Mouse (Mus musculus) myocyte (in vitro differentiated cells): ENCODE measurements around the gene Mrpl14. TPM values are rescaled to one million over a fixed set of nuclear protein-coding genes. Genes with fewer than 3 reads are reported as not detected.

Source experiments
- H3K27me3 ChIP-seq: one replicate; pipeline ENCODE4 v1.6.1; 2011; ENCODE audit not compliant: control insufficient read depth, insufficient read depth, insufficient read length
- H3K36me3 ChIP-seq: one replicate; pipeline ENCODE4 v1.6.1; 2011; ENCODE audit not compliant: control insufficient read depth, insufficient read depth
- H3K4me2 ChIP-seq: one replicate; pipeline ENCODE4 v1.6.1; 2011; ENCODE audit warnings: low read depth, control low read depth
- H3K4me3 ChIP-seq: one replicate; pipeline ENCODE4 v1.5.1; 2011; ENCODE audit warnings: mild to moderate bottlenecking, control low read depth, moderate library complexity
- H3K79me2 ChIP-seq: one replicate; pipeline ENCODE4 v1.6.1; 2011; ENCODE audit not compliant: control insufficient read depth, insufficient read depth
- H3ac ChIP-seq: one replicate; pipeline ENCODE4 v1.6.1; 2011; ENCODE audit not compliant: control insufficient read depth, insufficient read length
- CEBPB ChIP-seq: IDR thresholded peaks from 2 replicates; pipeline ENCODE4 v1.6.1; 2011; ENCODE audit warnings: mild to moderate bottlenecking, moderate library complexity; ENCODE audit not compliant: poor library complexity, insufficient read depth, severe bottlenecking
- E2F4 ChIP-seq: IDR thresholded peaks from one replicate; pipeline ENCODE4 v1.6.1; 2011; ENCODE audit warnings: mild to moderate bottlenecking, control low read depth, moderate library complexity; ENCODE audit not compliant: insufficient read depth
- MAX ChIP-seq: IDR thresholded peaks from one replicate; pipeline ENCODE4 v1.6.1; 2011; ENCODE audit warnings: low read depth, mild to moderate bottlenecking, control low read depth
- MYOD1 ChIP-seq, 3 experiments: IDR thresholded peaks; one replicate each; pipeline ENCODE4 v1.6.1; 2011; ENCODE audit warnings: control low read depth in 2 of 3, low read depth in 2 of 3, mild to moderate bottlenecking in 2 of 3, moderate library complexity in 1 of 3; ENCODE audit not compliant: insufficient read length in 2 of 3, control insufficient read depth in 1 of 3
- MYOG ChIP-seq, 3 experiments: IDR thresholded peaks; one replicate each; pipeline ENCODE4 v1.6.1; 2011; ENCODE audit warnings: control low read depth in 2 of 3, low read depth in 2 of 3, mild to moderate bottlenecking in 2 of 3; ENCODE audit not compliant: insufficient read length in 2 of 3, control insufficient read depth in 1 of 3, insufficient read depth in 1 of 3
- POLR2A ChIP-seq: IDR thresholded peaks from one replicate; pipeline ENCODE4 v1.6.1; 2011; ENCODE audit warnings: low read depth, mild to moderate bottlenecking, control low read depth, moderate library complexity; ENCODE audit not compliant: insufficient read length
- POLR2AphosphoS2 ChIP-seq: IDR thresholded peaks from one replicate; pipeline ENCODE4 v1.6.1; 2011; ENCODE audit warnings: low read depth, control low read depth; ENCODE audit not compliant: insufficient read length
- REST ChIP-seq: IDR thresholded peaks from one replicate; pipeline ENCODE4 v1.6.1; 2011; ENCODE audit warnings: mild to moderate bottlenecking, control low read depth, moderate library complexity; ENCODE audit not compliant: insufficient read depth, insufficient read length
- SRF ChIP-seq: IDR thresholded peaks from one replicate; pipeline ENCODE4 v1.6.1; 2011; ENCODE audit warnings: low read depth; ENCODE audit not compliant: control insufficient read depth, insufficient read length
- TCF12 ChIP-seq: IDR thresholded peaks from one replicate; pipeline ENCODE4 v1.6.1; 2011; ENCODE audit warnings: mild to moderate bottlenecking, control low read depth; ENCODE audit not compliant: poor library complexity, insufficient read depth, severe bottlenecking
- TCF3 ChIP-seq: IDR thresholded peaks from one replicate; pipeline ENCODE4 v1.6.1; 2011; ENCODE audit warnings: low read depth, control low read depth; ENCODE audit not compliant: insufficient read length
- USF1 ChIP-seq: IDR thresholded peaks from one replicate; pipeline ENCODE4 v1.6.1; 2011; ENCODE audit warnings: low read depth, mild to moderate bottlenecking, control low read depth, moderate library complexity
- polyA plus RNA-seq: library from polyadenylated mRNA; unstranded; fragments of >200 nt; fragmentation: generic; extraction: Trizol; gene quantifications from one replicate; pipeline ENCODE4 v1.2.1, GENCODE M21; 2012; ENCODE audit warnings: missing spikeins

The Mrpl14 gene
- polyA plus RNA-seq, 1 experiment: 276 TPM

DNA sequence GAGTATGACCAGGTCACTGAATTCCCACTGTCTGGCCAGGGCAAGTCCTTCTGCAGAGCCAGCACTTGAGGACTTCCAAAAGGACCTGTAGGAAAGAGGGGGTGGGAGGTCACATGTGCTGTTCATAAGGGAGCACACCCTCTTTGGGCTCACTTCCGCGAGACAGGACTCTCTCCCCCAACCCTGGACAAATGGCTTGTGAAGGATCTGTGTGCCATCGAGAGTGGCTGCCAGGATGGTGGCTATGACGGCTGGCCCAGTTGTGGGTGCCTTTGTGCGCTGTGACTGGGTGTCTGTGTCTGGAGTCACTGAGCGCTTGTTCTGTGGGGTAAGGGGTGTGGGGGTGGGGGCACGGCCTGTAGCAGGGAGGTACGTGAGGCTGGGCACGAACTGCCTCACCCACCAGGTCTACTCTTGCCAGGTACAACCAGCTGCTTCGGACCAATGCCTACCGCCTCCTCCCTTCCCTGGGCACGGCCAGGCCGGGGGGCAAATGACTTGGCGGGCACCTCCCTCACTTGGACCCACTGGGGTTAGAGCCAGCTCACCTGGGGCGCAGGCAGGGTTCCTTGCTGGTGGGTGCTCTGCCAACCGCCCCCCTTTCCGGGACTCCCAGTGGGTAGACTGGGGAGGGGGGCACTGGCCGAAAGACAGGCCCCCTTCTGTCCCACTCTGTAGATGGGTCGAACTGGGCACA, 47.1 kb downstream of the Mrpl14 start:
- peak overlapping the region; percentile 99 for H3K4me2 ChIP-seq
- no peak overlapping the region for H3K4me3 ChIP-seq
- H3K79me2 ChIP-seq: no peaks in the 10 kb centered on the region
- no peak for TF ChIP-seq CEBPB
- TF ChIP-seq MYOG (IDR thresholded peaks at IDR 0.05; ENCODE audit: control insufficient read depth in 1 of 3, insufficient read depth in 1 of 3, insufficient read length in 2 of 3, low read depth in 2 of 3): no peak
- no peak for TF ChIP-seq MAX
- no peaks in the 10 kb centered on the region for H3K36me3 ChIP-seq
- H3K27me3 ChIP-seq: no peaks in the 10 kb centered on the region
- no peak overlapping the region for H3ac ChIP-seq

DNA sequence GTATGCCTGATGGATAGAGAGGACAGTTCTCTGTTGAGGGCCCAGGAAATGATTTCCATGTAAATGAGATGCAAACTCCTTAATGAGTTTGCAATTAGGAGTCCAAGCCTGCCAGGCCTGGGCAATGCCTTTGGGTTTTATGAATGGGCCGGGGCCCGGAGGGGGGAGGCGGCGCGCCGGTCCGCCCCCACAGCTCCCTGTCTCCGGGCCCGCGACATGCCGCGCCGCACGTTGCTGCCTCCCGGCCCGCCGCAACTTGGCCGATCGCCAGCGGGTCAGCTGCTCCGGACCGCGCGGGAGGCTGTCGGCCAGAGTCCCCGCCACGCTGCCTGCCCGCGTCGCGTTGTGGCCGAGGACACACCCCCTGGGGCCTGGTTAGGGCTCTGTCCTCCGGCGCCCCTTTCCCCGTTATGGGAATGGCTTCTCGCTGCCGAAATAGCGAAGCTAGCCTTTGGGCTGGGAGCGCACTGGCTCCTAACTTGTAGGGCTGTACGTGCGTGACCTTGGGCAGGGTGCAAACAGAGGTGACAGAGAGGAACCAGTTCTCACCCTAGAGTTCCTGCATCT, 47.7 kb downstream of the Mrpl14 start, which contains the start of gene 1600014C23Rik:
TSS of gene 1600014C23Rik (minus strand) at position 110 of the 567 bp plus-strand sequence.
- H3ac ChIP-seq: no peak within 1 kb of the TSS
- no peaks in the 10 kb centered on the region for H3K79me2 ChIP-seq
- H3K27me3 ChIP-seq: no peaks in the 10 kb centered on the region
- H3K4me2 ChIP-seq: peak within 1 kb of the TSS; percentile 99
- TF ChIP-seq POLR2A (no peak), TCF12 (no peak), MYOD1 (IDR thresholded peaks at IDR 0.05; ENCODE audit: control insufficient read depth in 1 of 3, insufficient read length in 2 of 3, low read depth in 2 of 3) (peak in 1 of 3 experiments; percentile 77), MYOG (IDR thresholded peaks at IDR 0.05; ENCODE audit: control insufficient read depth in 1 of 3, insufficient read depth in 1 of 3, insufficient read length in 2 of 3, low read depth in 2 of 3) (peak in 2 of 3 experiments; percentile 58 to 61), TCF3 (no peak)
- H3K4me3 ChIP-seq: no peak within 1 kb of the TSS
- H3K36me3 ChIP-seq: no peaks in the 10 kb centered on the region

DNA sequence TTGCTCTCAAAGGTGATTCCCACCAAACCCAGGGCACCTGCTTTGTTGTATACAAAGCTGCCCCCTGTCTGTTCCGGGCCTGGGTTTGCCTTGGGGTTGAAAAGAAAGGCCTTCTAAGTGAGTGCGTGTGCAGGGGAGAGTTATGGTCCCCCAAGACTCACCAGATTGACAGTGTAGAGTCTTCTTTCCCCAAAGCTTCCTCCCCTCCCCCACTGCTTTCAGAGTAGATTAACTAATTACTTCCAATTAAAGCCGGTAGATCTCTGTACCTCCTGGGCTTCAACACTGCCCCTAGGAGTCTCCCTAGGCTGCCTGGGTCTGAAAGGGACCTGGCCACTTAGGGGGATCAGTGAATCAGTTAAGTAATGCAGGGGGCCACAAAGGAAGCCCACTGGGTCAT, 48.2 kb downstream of the Mrpl14 start:
- TF ChIP-seq MYOG (IDR thresholded peaks at IDR 0.05; ENCODE audit: control insufficient read depth in 1 of 3, insufficient read depth in 1 of 3, insufficient read length in 2 of 3, low read depth in 2 of 3) (no peak), E2F4 (no peak), TCF12 (no peak), TCF3 (no peak), CEBPB (no peak), MAX (no peak), POLR2AphosphoS2 (no peak), USF1 (no peak), SRF (no peak), REST (no peak), POLR2A (no peak)
- H3K4me2 ChIP-seq: peak overlapping the region; percentile 99
- H3K79me2 ChIP-seq: no peaks in the 10 kb centered on the region
- no peak overlapping the region for H3ac ChIP-seq
- no peaks in the 10 kb centered on the region for H3K36me3 ChIP-seq
- H3K4me3 ChIP-seq: no peak overlapping the region
- H3K27me3 ChIP-seq: no peaks in the 10 kb centered on the region

DNA sequence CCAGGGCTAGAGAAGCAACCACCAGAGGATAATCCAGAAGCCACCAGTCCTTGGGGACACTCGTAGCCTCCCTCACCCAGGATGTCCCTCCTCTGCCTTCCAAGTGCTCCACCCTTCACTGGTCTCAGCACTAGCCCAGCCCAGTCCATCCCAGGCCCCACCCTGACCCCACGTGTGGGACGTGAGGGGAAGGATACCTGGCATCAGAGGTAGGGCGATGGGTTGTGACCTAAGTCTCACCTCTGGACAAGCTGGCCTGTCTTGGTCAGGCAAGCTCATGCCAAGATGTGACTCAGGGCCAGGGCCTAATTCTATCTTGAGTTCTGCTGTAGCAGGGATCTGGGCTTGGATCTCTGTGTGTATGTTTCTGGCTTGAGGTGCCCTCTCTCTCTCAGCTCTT, 48.8 kb downstream of the Mrpl14 start:
- TF ChIP-seq TCF12 (no peak), E2F4 (no peak), REST (no peak), TCF3 (no peak), MYOG (IDR thresholded peaks at IDR 0.05; ENCODE audit: control insufficient read depth in 1 of 3, insufficient read depth in 1 of 3, insufficient read length in 2 of 3, low read depth in 2 of 3) (no peak), USF1 (no peak), MAX (no peak), SRF (no peak)
- H3K4me2 ChIP-seq: peak overlapping the region; percentile 99
- no peak overlapping the region for H3ac ChIP-seq
- H3K79me2 ChIP-seq: no peaks in the 10 kb centered on the region
- no peaks in the 10 kb centered on the region for H3K27me3 ChIP-seq
- H3K4me3 ChIP-seq: no peak overlapping the region
- H3K36me3 ChIP-seq: no peaks in the 10 kb centered on the region

DNA sequence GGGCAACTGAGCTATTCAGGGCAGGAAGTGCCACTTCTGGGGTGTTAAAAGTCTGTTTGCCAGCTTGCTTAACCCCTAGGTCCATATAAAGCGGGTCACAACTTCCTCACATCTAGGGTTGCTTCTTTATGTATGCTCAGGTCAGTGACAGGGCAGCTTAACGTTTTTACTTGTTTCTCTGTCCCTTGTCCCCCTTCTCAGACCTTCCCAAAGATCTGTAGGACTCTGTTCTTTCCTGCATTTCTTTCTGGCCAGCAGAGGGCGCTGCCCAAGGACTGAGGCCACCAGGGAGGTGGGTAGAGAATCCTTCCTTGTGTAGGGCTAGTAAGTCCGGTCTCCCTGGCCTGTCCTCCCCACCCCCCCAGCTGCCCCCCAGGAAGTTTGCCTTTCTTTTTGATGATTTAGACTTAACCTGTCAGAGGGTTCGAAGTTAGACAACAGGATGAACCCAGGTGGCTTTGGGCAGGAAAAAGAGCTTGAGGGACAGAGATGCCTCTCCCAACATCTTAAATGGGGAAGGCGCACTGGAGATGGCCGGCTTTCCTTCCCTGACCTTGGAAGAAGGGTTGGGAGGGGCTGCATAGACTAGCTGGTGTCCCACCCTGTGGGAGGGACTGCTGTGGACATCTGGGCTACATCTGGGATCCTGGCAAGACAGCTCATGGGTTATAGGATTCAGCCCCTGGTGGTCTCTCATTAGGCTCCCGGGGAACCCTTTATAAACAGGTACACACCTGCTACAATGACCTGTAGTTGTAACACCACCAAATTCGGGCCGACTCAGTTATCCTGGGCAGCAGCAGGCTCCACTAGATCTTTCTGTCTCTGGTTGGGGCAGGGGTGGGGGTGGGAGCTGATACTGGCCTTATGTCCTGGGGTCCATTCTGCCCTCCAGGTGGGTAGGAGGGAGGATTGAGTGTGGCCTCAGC, 49.5 kb downstream of the Mrpl14 start:
- H3ac ChIP-seq: peak overlapping the region; percentile 56
- H3K4me2 ChIP-seq: peak overlapping the region; percentile 99
- no peaks in the 10 kb centered on the region for H3K27me3 ChIP-seq
- no peaks in the 10 kb centered on the region for H3K79me2 ChIP-seq
- TF ChIP-seq POLR2AphosphoS2: peak; percentile 15
- TF ChIP-seq MAX: no peak
- TF ChIP-seq MYOD1 (IDR thresholded peaks at IDR 0.05; ENCODE audit: control insufficient read depth in 1 of 3, insufficient read length in 2 of 3, low read depth in 2 of 3): no peak
- H3K4me3 ChIP-seq: peak overlapping the region; percentile 36
- H3K36me3 ChIP-seq: no peaks in the 10 kb centered on the region
